Mouse (Mus musculus) right cerebral cortex, postnatal 36 days (tissue): Measurements from ENCODE around the gene Olfr988.
"Not testable (repeated sequence)": the region's sequence is repeated elsewhere in the genome, so short reads cannot be mapped to it uniquely, and the experiment has no call there.

ENCODE experiments used
- DNase-seq, 2 experiments: peaks; one replicate each; pipeline ENCODE4 v3.0.0; 2022; ENCODE audit warnings: low spot score in 2 of 2, mixed read lengths in 1 of 2

Gene Olfr988

GRCm38 (mm10) chr2:85363127-85363526 is at the start of gene Olfr988:
Olfr988 (minus strand) TSS chr2:85363227.
- DNase-seq, result not testable (repeated sequence)

GRCm38 (mm10) chr2:85409369-85409768 is 46.3 kb upstream of the Olfr988 start, which contains the start of gene Olfr992:
Olfr992 (minus strand) TSS chr2:85409469.
- DNase-seq, result no peak

DNA sequence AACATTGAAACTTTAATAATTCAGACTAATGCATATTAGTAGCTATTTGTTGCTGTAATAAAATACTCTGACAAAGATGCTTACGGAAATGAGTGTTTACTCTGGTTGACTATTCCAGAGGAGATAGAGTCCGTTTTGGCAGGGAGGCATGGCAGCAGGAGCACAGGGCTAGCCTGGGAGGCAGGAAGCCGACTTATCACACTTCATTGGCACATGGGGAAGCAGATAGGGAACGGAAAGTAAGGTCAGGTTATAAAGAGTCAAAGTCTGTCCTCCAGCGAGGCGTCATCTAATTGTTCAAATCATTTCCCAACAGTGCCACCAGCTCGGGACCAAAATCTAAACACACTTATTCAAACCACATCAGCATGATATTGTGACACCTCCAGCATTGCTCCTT is 23.1 kb downstream of the Olfr988 start:
- DNase-seq, result no peak

DNA sequence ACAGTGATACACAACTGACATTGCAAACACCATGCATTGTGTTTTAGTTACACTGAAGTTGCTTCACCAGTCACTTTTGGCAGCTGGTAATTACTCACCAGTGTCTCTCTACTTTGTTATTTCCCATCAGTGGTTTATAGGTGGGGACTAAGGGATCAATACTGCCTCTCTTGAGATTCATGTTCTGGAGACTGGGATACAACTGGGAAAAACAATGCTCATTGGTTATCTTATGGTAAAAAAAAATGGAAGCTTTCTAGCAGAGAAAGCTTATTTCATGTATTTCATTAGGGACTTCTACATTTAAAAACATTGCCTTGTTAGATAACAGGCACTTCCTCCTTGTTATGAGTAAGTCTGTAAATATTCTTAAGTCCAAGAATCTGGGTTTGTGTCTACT is 23.8 kb downstream of the Olfr988 start, which contains the start of gene Olfr987:
TSS of gene Olfr987 (minus strand) at position 101 of the 400 bp plus-strand sequence.
- DNase-seq, result not testable (repeated sequence)

GRCm38 (mm10) chr2:85319106-85319505 is 43.9 kb downstream of the Olfr988 start:
- DNase-seq, result no peak
